Mouse (Mus musculus): ENCODE measurements around the gene Fchsd2. TPM values are rescaled to one million over a fixed set of nuclear protein-coding genes. Genes with fewer than 3 reads are reported as not detected.

Fchsd2 gene
- 10 to 100 TPM; 27.1 to 27.2 TPM for total RNA-seq (2021)

DNA sequence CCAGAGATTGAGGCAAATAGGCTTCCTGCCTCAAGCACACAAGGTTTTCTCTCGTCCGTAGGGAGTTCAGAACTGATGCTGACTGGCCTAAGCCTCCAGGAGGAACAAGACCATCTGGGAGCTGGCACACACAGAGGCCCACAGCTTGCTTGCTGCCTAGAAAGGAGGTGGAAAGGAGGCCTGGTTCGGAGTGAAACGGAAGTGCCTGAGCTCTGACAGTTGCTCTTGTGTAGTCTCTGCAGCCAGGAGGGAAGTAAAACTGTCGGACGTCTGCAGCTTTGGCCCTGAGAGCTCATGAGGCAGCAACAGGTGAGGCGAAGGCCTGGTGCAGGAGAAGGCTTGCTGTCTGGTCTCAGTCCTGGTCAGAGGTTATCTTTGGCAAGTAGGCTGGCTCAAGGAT is at the start of gene Fchsd2:
TSS of gene Fchsd2 (plus strand) at position 246 of the 400 bp plus-strand sequence.
- no peak for DNase-seq
- intact Hi-C loops (cut with DNase I): no loop called here

DNA sequence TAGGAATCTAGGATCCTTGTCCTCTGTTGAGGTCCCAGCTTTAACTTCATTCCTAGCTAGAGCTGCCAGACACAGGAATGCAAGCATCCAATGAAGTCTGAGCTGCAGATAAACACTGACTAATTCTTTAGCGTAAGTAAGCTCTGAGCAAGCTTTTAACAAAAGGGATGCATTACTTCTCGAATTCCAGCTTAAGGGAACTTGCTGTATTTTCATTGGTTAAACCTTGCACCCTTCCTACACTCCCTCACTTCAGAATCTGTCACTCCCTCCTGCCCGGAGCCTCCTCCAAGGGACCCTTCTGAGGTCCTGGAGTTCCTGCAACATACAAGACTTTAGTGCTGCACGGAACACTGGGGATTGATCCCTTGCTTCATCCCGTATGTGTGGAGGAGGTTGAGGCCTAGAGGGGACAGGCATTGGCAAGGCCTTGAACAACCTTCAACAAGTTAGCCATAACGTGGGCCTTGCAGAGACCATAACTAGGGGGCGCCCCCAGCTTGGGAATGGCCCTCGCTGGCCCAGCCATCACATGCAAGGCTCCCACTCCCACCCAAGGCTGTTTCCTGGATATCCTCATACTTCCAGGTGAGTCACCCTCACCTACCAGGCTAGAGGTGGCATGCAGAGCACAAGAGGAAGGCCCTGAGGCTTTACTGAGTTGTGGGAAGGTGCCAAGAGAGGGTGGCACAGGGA is 48.7 kb upstream of the Fchsd2 start:
- no peak for DNase-seq
- intact Hi-C loops (cut with DNase I): no loop called here

DNA sequence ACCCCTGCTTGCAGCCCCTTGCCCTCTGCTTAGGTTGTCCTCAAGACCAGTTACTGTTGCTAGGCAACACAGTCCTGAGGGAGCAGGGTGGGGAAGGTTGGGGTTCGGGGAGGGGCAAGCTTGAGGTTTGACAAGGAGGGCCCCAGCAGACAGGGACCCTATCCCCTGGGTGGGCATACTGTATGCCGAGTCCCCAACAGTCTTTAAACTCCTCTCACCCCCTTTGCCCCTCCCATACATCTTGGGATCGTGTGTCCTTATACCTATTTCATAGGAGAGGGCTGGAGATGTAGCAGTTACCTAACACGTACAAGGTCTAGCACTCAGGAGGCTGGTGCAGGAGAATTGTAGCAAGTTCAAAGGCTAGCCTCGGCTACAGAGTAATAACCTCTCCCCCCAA is 44.4 kb upstream of the Fchsd2 start:
- intact Hi-C loops (cut with DNase I): no loop called here
- no peak for DNase-seq

DNA sequence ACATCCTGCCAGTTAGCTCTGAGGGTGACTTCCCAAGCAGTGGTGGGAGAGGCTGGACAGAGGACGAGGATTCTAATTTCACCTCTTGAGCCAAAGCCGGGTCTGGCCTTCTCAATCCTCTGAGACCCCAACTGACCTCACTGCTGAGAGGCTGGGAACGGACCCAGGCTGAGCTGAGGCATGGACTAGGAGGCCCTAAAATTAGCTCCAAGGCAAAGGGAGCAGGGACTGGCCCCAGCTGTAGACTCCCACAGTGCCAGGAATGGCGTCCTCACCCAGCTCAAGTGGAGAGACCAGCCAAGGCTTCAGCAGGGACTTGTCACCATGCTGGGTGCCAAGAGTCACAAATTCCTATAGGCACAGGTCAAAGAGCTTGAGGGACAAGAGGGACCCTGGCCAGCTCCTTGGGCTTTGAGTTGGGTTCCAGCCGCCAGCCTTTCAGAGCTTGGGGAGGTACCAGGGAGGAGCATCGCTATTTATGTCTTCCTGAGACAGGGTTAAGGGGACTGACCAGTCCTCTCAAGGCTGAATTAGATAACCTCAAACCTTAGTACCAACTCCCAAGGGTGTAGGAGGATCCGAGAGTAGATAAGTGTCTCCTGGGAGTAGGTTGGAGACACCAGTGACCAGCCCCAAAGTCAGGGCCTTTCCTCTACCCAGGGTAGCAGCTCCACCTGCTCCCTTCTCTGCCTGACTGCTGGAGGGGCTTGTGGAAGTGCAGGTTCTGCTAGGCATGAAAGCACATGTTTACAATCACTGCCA is 43.2 kb upstream of the Fchsd2 start:
- peak; percentile 86 to 90 for DNase-seq
- intact Hi-C loops (cut with DNase I): loop anchor here (2.0 kb wide), 1 partner anchor 37 kb away; the partner anchor contains the start of gene P2ry2

DNA sequence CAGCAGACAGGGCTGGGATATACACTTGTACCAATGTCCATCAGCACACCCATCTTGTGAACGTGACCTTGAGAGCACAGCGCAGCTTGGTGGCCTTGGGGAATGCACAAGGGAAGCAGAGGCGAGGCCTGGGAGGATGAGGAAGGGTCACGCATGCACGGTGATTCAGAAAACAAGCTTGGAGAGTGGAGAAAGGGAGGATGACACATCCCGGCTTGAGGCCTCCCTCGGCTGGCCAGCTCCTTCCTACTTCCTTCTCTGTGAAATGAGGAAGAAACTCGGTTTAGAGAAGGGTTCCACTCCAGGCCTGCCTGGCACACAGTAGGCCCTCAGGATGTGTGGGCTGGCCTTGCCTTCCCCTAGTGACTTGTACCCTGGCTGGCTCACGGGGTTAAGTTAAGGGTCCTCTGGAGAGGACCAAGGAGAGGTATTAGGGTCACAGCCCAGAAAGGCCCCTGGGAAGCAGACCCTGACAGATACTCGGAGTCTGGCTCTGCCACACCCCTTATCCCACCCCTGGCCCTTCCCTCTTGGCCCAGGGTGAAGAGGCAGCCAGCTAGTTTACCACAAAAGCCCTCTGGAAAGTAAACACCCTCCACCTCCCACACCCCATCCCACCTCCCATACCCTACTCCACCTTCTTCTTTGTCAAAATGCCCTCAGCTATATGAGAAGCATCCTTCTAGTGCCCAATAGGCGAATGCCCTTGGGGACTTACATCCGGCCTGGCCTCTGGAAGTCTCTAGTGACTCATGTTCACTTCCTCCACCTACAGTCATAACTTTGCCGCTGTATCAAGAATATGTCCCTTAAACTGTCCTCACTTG is 41.7 kb upstream of the Fchsd2 start:
- intact Hi-C loops (cut with DNase I): loop anchor here (1.0 to 2.0 kb wide), 4 partner anchors 38 to 144 kb away; partner anchors contain the start of gene P2ry2
- peak; percentile 43 to 57 for DNase-seq

DNA sequence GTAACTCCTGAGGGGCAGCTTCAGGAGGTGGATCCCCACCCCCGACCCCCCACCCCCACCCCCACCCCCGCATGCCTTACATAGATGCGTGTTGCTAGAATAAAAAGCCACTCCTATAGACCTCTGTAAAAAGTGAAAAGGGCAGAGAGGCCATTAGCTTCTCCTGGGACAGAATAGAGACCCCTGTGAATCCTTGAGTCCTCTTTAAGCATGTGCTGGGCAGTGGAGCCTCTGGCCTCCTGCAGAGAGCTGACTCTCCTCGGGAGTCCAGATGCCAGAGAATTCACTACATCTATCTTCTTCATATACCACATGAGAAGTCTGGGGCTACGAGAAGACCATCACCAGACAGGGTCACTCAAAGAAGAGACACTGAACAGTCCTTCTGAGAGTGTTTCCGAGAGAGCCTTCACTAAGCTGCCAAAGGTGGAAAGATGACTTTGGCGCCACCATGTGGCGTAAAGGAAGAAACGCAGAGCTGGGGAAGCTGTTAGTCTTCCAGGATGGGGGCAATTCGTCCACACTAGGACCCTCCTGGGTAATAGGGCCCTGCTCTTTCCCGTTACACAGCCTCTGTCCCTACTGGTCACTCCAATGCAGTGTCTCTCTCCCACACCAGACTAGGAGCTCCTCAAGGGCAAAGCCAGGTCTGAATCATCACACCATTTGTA is 41.0 kb upstream of the Fchsd2 start:
- intact Hi-C loops (cut with DNase I): loop anchor here (1.0 to 2.0 kb wide), 4 partner anchors 39 to 144 kb away; partner anchors contain the start of gene P2ry2

DNA sequence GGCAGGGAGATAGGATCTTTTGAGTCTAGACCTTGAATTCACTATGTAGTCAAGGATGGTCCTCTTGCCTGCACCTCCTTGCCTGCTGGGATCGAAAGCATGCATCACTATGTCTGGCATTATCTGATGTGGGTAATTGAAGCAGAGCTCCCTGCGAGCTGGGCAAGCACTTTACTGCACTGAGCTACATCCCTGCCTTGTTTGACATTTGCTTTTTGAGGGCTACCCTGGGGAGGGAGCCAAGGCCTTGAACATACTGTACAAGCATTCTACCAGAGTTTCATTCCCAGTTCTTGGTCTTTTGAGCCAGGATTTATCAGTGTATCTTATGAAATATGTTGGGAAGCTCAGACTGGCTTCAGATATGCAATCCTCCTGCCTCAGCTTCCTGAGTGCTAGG is 39.5 kb upstream of the Fchsd2 start:
- intact Hi-C loops (cut with DNase I): no loop called here
- no peak for DNase-seq

More for the DNA sequence above, 41.0 kb upstream of the Fchsd2 start:
- peak; percentile 78 to 82 for DNase-seq

DNA sequence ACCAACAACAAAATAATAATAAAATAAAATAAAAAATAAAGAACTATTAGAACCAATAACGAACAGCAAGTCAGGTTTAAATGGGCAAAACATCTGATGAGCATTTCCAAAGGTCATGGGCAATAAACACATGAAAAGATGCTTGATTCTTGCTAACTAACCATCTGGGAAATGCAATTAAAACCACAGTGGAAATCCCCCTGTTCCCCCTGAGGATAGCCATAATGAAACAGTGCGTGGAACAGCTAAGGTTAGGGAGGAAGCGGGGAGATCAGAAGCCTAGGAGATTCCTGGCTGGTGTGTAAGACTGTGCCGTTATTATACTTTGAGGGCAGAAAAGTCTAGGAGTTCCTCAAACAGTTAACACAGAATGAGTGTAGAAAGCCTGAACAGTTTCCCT is 35.4 kb upstream of the Fchsd2 start:
- intact Hi-C loops (cut with DNase I): no loop called here
- no peak for DNase-seq

DNA sequence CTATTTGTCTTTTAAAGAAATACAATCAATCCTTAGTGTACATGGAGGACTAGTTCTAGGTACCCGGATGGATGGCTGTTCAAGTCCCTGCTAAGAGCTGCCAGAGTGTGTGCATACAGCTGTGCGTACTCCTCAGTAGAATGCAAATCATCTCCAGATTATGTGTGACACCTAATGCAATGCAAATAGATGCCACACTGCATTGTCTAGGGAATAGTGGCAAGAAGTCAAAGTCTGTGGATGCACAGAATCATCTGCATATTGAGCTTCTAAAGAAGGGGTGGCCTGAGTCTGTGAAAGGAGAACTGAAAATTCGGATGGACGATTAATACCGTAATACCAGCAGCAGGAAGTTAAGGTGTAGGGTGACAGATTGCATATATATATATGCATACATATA is 33.5 kb upstream of the Fchsd2 start:
- DNase-seq: no peak
- intact Hi-C loops (cut with DNase I): no loop called here

DNA sequence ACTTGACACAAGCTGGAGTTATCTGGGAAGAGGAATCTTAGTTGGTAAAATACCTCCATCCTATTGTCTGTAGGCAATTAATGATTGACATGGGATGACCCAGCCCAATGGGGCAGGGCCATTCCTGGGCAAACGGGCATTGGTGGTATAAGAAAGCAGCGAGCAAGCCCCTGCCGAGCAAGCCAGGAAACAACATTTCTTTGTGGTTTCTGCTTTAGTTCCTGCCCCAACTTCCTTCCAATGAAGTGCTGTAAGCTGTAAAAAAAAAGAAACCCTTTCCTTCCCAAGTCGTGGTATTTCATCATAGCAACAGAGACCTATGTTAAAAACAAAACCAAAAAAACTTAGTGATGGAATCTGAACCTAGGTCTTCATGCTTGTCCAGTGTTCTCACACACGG is 32.2 kb upstream of the Fchsd2 start:
- no peak for DNase-seq
- intact Hi-C loops (cut with DNase I): loop anchor here (2.0 kb wide), 2 partner anchors 48 to 314 kb away; no protein-coding TSS in a partner anchor

DNA sequence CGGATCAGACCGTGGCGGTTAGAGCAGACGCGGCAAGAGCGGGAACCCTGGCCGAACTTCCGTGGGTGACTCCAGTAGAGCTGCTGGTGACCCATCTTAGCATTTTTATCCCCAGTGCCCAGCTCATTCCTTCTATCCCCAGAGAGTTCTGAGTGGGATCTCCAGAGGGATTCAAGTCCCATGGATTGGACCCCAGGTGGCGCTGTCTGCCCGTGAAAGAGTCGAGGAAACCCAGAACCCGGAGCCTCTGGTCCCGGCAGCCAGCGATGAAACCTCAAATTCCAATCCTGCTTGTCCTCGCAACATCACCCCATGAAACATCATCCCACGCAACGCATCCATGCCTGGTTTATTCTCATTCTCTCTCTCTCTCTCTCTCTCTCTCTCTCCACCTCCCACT is 31.3 kb upstream of the Fchsd2 start:
- intact Hi-C loops (cut with DNase I): loop anchor here (1.0 to 2.0 kb wide), 4 partner anchors 47 to 313 kb away; no protein-coding TSS in a partner anchor

DNA sequence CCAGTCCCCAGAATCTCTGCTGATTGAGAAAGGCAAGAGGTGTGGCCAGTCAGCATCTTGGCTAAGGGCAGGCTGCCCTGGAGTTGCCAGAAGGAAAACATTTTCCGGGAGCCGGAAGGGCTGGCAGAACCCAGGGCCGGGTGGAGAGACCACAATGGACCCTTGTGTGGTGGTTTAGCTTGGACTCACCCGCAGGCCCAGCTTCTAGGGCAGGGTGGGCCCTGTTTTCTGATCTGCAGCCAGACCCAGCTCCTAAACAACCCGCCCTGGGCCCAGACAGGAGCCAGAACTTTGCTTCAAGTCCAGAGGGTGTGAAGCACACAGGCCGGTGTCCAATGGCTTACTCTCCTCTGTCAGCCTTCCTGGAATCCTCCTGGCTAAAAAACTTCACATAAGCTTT is 30.4 kb upstream of the Fchsd2 start:
- DNase-seq: peak in 1 of 2 experiments; percentile 44
- intact Hi-C loops (cut with DNase I): no loop called here

More for the DNA sequence above, 31.3 kb upstream of the Fchsd2 start:
- DNase-seq: peak; percentile 90 to 94

DNA sequence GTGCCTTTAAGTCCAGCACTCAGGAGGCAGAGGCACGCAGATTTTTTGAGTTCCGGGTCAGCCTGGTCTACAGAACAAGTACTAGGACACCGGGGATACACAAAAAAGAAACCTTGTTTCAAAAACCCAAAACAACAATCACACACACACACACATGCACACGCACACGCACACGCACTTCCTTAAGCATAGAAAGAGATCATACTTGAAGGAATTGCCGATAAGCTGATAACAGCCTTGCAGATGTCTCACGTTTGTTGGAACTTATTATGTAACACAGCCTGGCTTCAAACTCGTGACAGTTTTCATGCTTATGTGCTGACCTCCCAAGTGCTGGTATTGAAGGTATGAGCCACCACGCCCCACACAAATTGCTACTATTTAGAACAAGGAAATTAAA is 29.1 kb upstream of the Fchsd2 start:
- DNase-seq: no peak
- intact Hi-C loops (cut with DNase I): no loop called here

DNA sequence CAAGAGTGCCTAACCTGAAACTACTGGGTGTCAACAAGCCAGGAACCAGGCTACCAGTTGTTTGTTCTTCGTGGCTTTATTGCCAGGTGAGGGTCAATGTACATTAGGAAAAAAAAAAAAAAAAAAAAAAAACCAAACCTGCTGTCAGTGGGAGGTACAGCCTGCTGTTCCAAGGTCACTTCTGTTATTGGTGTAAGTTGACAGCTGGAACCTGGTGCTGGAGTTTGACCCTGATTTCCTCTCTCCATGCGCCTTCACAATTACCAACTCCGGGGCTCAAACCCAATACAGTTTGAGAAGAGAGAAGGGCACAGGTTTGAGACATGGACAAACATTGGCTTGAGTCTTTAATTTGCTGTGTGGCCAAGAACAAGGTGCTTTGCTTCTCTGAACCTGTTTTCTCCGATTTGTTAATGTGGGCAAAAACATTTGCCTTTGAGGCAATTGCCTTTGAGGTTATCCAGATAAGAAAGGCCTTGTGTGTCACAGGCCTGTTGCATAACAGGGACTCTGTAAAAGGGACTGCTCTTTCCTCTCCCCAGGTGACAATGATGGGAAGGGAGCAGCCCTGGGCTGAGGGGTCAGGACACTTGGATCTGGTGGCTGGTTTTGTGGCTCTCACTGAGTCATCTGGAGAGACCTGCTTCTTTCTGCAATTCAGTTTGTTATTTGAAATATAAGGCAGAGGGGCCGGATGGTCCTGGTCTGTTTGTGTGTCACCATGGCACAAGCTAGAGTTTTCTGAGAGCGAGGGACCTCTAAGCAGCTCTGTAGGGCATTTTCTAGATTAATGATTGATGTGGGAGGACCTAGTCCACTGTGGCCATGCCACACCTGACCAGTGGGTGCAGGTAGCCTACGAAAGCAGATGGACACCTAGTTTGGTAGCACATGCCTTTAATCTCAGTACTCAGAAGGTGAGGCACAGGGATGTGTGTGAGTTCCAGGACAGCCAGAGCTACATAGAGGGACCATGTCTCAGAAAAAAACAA is 27.7 kb upstream of the Fchsd2 start:
- DNase-seq: no peak
- intact Hi-C loops (cut with DNase I): no loop called here

DNA sequence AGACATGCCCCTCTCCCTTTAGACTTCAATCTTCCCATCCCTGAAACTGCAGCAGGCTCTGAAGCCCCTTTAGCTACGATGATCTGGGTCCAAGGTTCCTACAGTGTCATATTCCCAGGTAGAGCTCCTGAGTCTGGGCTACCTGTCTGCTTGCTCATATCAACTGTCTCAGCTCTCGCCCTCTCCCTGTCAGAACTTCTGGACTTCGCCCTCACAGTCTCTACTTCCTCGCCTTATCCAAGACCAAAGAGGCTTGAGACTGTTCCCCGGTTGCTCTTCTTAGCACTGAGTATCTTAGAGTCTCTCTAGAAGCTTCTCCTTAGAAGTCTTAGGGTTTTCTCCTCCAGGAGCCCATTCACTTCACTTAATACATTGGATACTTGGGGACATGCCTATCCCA is 26.7 kb upstream of the Fchsd2 start:
- intact Hi-C loops (cut with DNase I): no loop called here
- no peak for DNase-seq

DNA sequence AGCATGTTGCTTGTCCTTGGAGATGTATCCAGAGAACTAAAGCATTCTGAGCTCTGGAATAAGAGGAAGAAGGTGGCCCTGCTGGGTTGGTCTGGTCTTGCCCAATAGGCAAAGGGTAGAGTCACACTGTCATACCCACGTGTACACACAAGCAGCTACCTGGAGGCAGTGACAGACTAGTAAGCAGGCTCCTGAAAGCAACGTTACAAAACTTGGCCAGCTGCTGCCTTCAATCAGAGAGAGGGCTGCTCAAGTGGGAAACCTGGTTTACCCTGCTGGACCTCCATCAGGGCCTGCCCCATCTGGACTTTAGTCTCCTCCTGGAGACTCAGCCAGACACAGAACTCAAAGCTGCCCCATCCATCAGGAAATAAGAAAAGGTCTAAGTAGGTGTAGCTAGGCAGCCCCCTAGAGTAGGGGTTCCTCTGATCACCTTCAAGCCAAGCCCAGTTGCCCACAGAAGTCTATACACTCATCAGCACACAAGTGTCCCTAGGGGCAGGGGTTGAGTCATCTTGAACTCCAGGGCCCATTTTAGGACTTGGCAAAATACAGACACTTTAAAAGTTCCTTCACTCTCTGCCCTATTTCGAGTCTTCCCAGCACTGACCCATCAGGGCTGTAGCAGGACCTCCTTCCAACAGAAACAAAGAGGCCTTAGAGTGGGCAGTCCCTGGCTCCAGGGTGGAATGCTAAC is 25.9 kb upstream of the Fchsd2 start:
- intact Hi-C loops (cut with DNase I): no loop called here
- DNase-seq: no peak

DNA sequence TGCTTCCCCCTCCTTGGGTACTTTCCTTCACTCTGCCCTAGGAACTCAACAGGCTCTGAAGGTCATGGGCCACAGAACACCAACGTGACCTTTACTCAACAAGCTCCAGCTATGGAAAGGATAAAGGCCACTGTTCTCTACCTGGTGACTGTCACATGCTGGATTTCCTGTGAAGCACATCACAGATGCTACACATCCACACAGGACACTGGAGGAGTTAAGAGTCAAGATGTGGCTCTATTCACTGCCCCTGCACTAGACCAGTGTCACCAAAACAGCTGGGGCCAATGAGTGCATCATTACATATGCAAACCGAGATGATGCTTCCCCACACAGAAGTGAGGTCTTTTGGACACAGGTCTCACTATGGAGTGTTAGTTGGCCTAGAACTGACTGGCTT is 25.1 kb upstream of the Fchsd2 start:
- intact Hi-C loops (cut with DNase I): no loop called here
- DNase-seq: no peak

DNA sequence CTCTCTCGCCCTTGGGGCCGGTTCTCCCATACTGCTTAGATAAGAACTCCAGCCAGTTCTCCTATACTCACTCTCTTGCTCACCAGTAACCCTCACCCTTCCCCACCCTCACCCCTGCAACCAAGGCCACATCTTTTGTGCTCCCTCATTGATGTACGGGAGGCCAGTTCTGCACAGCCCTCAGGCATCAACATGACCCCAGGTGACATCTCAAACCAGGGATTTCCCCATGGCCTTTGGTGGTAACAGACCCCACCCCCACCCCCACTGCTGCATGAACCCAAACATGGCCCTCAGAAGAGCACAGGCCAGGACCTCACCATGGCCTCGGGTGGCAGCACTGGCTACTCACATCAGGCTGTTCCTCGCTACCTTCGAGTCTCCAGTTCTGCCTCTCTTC is 23.4 kb upstream of the Fchsd2 start:
- DNase-seq: no peak
- intact Hi-C loops (cut with DNase I): no loop called here

DNA sequence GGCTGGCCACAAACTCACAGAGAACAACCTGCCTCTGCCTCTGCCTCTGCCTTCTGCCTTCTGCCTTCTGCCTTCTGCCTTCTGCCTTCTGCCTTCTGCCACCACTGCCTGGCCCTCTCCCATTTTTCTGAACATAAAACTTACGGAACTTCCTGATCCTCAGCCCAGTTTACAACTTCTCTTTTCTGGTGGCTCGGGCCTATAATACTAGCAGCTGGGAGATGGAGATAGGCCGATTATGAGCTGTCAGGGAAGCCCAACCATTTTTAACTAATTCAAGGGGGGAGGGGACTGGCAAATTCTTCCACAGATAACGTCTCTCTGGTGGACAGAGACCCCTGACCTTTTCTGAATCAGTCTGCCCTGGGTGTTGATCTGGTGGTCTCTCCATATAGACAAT is 22.3 kb upstream of the Fchsd2 start:
- intact Hi-C loops (cut with DNase I): no loop called here
- peak; percentile 42 to 46 for DNase-seq
